Mouse (Mus musculus) liver, embryonic 16.5 days (tissue): ENCODE data around the gene Ttll5. TPM values are rescaled to one million over a fixed set of nuclear protein-coding genes. Genes with fewer than 3 reads are reported as not detected.

Experiments used
- ATAC-seq: fragments of 200-750 bp; cut with Nextera tagmentation; 2 replicates; pipeline ENCODE4 v1.8.0; 2017; ENCODE audit warnings: low read depth, mild to moderate bottlenecking, moderate number of reproducible peaks, moderate library complexity
- H3K27ac ChIP-seq: fragments of 300-500 bp; sonication (generic); 2 replicates; pipeline ENCODE4 v1.5.1; 2014; ENCODE audit warnings: mild to moderate bottlenecking, low read length
- H3K27me3 ChIP-seq: fragments of 300-500 bp; sonication (generic); 2 replicates; pipeline ENCODE4 v1.6.1; 2014; ENCODE audit warnings: low read depth, low read length, mixed read lengths; ENCODE audit not compliant: control insufficient read depth, insufficient read depth
- H3K36me3 ChIP-seq: fragments of 300-500 bp; sonication (generic); 2 replicates; pipeline ENCODE4 v1.6.1; 2014; ENCODE audit warnings: mild to moderate bottlenecking; ENCODE audit not compliant: control insufficient read depth, insufficient read depth
- H3K4me1 ChIP-seq: fragments of 300-500 bp; sonication (generic); 2 replicates; pipeline ENCODE4 v1.6.1; 2014; ENCODE audit warnings: low read depth, low read length, mixed read lengths; ENCODE audit not compliant: control insufficient read depth
- H3K4me2 ChIP-seq: fragments of 300-500 bp; sonication (generic); 2 replicates; pipeline ENCODE4 v1.6.1; 2014; ENCODE audit warnings: low read depth, low read length, mixed read lengths
- H3K4me3 ChIP-seq: fragments of 300-500 bp; sonication (generic); 2 replicates; pipeline ENCODE4 v1.5.1; 2014; ENCODE audit warnings: low read depth, mild to moderate bottlenecking, low read length
- H3K9ac ChIP-seq: fragments of 300-500 bp; sonication (generic); 2 replicates; pipeline ENCODE4 v1.6.1; 2014; ENCODE audit warnings: low read depth, low read length
- H3K9me3 ChIP-seq: fragments of 300-500 bp; sonication (generic); replicated peaks from 2 replicates; pipeline ENCODE4 v1.6.1; 2016; ENCODE audit warnings: low read length; ENCODE audit not compliant: control insufficient read depth
- WGBS: fragments of 180-500 bp; shearing (Covaris S2); extraction: QIAGEN DNeasy Blood & Tissue Kit; methylation state at CpG from one replicate; pipeline ENCODE4 v1.1.7; 2014; ENCODE audit not compliant: insufficient replicate concordance; 5-methylcytosine and 5-hydroxymethylcytosine counted together
- polyA plus RNA-seq: library from polyadenylated mRNA; unstranded; fragments of >200 nt; fragmentation: Nextera tagmentation; extraction: Ambion mirVana; gene quantifications from 2 replicates; pipeline ENCODE4 v1.2.1, GENCODE M21; 2015

Gene Ttll5
- polyA plus RNA-seq, 1 experiment from 2014 or later, result 6.0 TPM

GRCm38 (mm10) chr12:86010656-86011055 lies 186.2 kb downstream of the Ttll5 start:
- H3K4me3 ChIP-seq, result no peak overlapping the region
- H3K27me3 ChIP-seq, result no peaks in the 10 kb centered on the region
- ATAC-seq, result no peak
- H3K4me2 ChIP-seq, result no peak overlapping the region
- no peaks in the 10 kb centered on the region for H3K36me3 ChIP-seq
- 80% methylated on average over 5 of the region's 5 CpGs for WGBS
- H3K4me1 ChIP-seq, result no peaks in the 10 kb centered on the region
- no peak overlapping the region for H3K27ac ChIP-seq
- H3K9ac ChIP-seq, result no peak overlapping the region
- H3K9me3 ChIP-seq, result no peaks in the 10 kb centered on the region

- Histone ChIP-seq H3K36me3 (no peaks in the 10 kb centered on the region), H3K4me3 (no peak overlapping the region), H3K27me3 (no peaks in the 10 kb centered on the region), H3K9me3 (no peaks in the 10 kb centered on the region), H3K9ac (no peak overlapping the region), H3K27ac (no peak overlapping the region), H3K4me2 (no peak overlapping the region), H3K4me1 (no peaks in the 10 kb centered on the region)
- ATAC-seq, result no peak
- 80% methylated on average over 2 of the region's 2 CpGs for WGBS
These were observed 187.7 kb downstream of the Ttll5 start for GRCm38 (mm10) chr12:86012195-86012594.

- 70% methylated on average over 2 of the region's 2 CpGs for WGBS
- H3K27ac ChIP-seq, result no peak overlapping the region
- H3K4me3 ChIP-seq, result no peak overlapping the region
- H3K9ac ChIP-seq, result no peak overlapping the region
- H3K27me3 ChIP-seq, result no peaks in the 10 kb centered on the region
- H3K4me1 ChIP-seq, result no peaks in the 10 kb centered on the region
- H3K36me3 ChIP-seq, result no peaks in the 10 kb centered on the region
- ATAC-seq, result no peak
- H3K9me3 ChIP-seq, result no peaks in the 10 kb centered on the region
- H3K4me2 ChIP-seq, result no peak overlapping the region
These were observed 189.7 kb downstream of the Ttll5 start for GRCm38 (mm10) chr12:86014174-86014573.

GRCm38 (mm10) chr12:86014621-86015020 lies 190.2 kb downstream of the Ttll5 start:
- H3K4me3 ChIP-seq, result no peak overlapping the region
- no peak overlapping the region for H3K4me2 ChIP-seq
- no peaks in the 10 kb centered on the region for H3K9me3 ChIP-seq
- H3K4me1 ChIP-seq, result no peaks in the 10 kb centered on the region
- no peak overlapping the region for H3K27ac ChIP-seq
- 79% methylated on average over 3 of the region's 3 CpGs for WGBS
- no peaks in the 10 kb centered on the region for H3K36me3 ChIP-seq
- no peak for ATAC-seq
- H3K27me3 ChIP-seq, result no peaks in the 10 kb centered on the region
- H3K9ac ChIP-seq, result no peak overlapping the region

GRCm38 (mm10) chr12:86015114-86015513 lies 190.7 kb downstream of the Ttll5 start:
- no peaks in the 10 kb centered on the region for H3K36me3 ChIP-seq
- no peak overlapping the region for H3K9ac ChIP-seq
- no peak for ATAC-seq
- H3K27me3 ChIP-seq, result no peaks in the 10 kb centered on the region
- no peaks in the 10 kb centered on the region for H3K4me1 ChIP-seq
- 62% methylated on average over 2 of the region's 2 CpGs for WGBS
- H3K4me3 ChIP-seq, result no peak overlapping the region
- no peaks in the 10 kb centered on the region for H3K9me3 ChIP-seq
- H3K4me2 ChIP-seq, result no peak overlapping the region
- no peak overlapping the region for H3K27ac ChIP-seq

- no peak overlapping the region for H3K27ac ChIP-seq
- no peak overlapping the region for H3K4me2 ChIP-seq
- no peaks in the 10 kb centered on the region for H3K9me3 ChIP-seq
- H3K27me3 ChIP-seq, result no peaks in the 10 kb centered on the region
- WGBS, result 66% methylated on average over 5 of the region's 5 CpGs
- no peak for ATAC-seq
- H3K36me3 ChIP-seq, result no peaks in the 10 kb centered on the region
- H3K4me3 ChIP-seq, result no peak overlapping the region
- no peak overlapping the region for H3K9ac ChIP-seq
- no peaks in the 10 kb centered on the region for H3K4me1 ChIP-seq
These were observed 192.9 kb downstream of the Ttll5 start for GRCm38 (mm10) chr12:86017360-86017759.

GRCm38 (mm10) chr12:86021583-86021982 lies 197.1 kb downstream of the Ttll5 start:
- no peak overlapping the region for H3K4me3 ChIP-seq
- no peak for ATAC-seq
- no peak overlapping the region for H3K4me2 ChIP-seq
- 70% methylated on average over 6 of the region's 6 CpGs for WGBS
- no peak overlapping the region for H3K9ac ChIP-seq
- H3K27me3 ChIP-seq, result no peaks in the 10 kb centered on the region
- no peak overlapping the region for H3K27ac ChIP-seq
- no peaks in the 10 kb centered on the region for H3K9me3 ChIP-seq
- H3K4me1 ChIP-seq, result no peaks in the 10 kb centered on the region
- H3K36me3 ChIP-seq, result no peaks in the 10 kb centered on the region

GRCm38 (mm10) chr12:86022282-86022984 lies 198.0 kb downstream of the Ttll5 start:
- no peaks in the 10 kb centered on the region for H3K4me1 ChIP-seq
- H3K4me2 ChIP-seq, result no peak overlapping the region
- no peaks in the 10 kb centered on the region for H3K27me3 ChIP-seq
- ATAC-seq, result no peak
- no peak overlapping the region for H3K9ac ChIP-seq
- WGBS, result 70% methylated on average over 9 of the region's 9 CpGs
- no peaks in the 10 kb centered on the region for H3K36me3 ChIP-seq
- H3K9me3 ChIP-seq, result no peaks in the 10 kb centered on the region
- no peak overlapping the region for H3K4me3 ChIP-seq
- H3K27ac ChIP-seq, result no peak overlapping the region

GRCm38 (mm10) chr12:86023081-86023871 lies 198.8 kb downstream of the Ttll5 start:
- Histone ChIP-seq H3K27me3 (no peaks in the 10 kb centered on the region), H3K9me3 (no peaks in the 10 kb centered on the region), H3K4me2 (no peak overlapping the region), H3K36me3 (no peaks in the 10 kb centered on the region), H3K9ac (no peak overlapping the region), H3K4me1 (no peaks in the 10 kb centered on the region), H3K4me3 (no peak overlapping the region), H3K27ac (no peak overlapping the region)
- ATAC-seq, result no peak
- WGBS, result 68% methylated on average over 4 of the region's 4 CpGs
